In the genomic region with DNA sequence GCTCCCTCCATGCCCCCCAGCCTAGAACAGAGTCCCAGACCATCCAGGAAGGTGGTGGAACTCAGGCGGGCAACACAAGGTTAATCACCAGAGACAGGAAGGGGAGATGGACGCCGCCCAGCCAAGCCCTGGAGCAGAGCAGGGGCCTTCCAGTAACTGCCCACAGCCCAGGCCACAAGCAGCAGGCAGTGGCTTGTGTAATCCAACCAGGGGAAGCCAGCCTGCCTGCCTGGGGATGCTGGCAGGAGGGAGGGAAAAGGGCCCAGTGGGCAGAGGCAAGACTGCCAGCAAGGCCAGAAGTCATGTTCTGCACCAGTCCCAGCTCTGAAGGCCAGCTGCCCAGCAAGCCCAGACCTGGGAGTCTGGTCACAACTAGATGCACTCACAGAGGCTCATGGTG, we compare ENCODE assay signal across 10 mouse cellular contexts. TPM values are rescaled to one million over a fixed set of nuclear protein-coding genes. Genes with fewer than 3 reads are reported as not detected.
DNase-seq lines count a peak whose midpoint lies in the region; ATAC-seq and TF ChIP-seq lines count a peak whose summit lies in the region.
"Had no signal": no experiment of that assay in that cellular context is flagged by ENCODE, and none has a peak within 500 bp of the region (broad histone marks: within the 10 kb centered on the region; RNA-seq: fewer than 3 reads in every experiment).

No protein-coding gene starts in this region.

- no peaks in the 10 kb centered on the region for H3K27me3 ChIP-seq in kidney, embryonic 16.5 days (ENCODE audit: insufficient read depth, low read length)
- no peaks in the 10 kb centered on the region for H3K27me3 ChIP-seq in heart, postnatal 0 days (ENCODE audit: control insufficient read depth, insufficient read depth, low read length)
- no peaks in the 10 kb centered on the region for H3K27me3 ChIP-seq in forebrain, embryonic 15.5 days
- H3K27me3 ChIP-seq in forebrain, embryonic 16.5 days (replicated peaks; ENCODE audit: control insufficient read depth, insufficient read depth, low read length) = no peaks in the 10 kb centered on the region

- H3K36me3 ChIP-seq in kidney, embryonic 16.5 days (ENCODE audit: insufficient read depth, low read length) = peaks cover 20% of the 10 kb centered on the region
- peaks cover 14% of the 10 kb centered on the region for H3K36me3 ChIP-seq in heart, postnatal 0 days (replicated peaks; ENCODE audit: control insufficient read depth, insufficient read depth, low read length)
- H3K36me3 ChIP-seq in forebrain, embryonic 15.5 days = peaks cover 11% of the 10 kb centered on the region; the same call in 1 of the 2 replicates
- no peaks in the 10 kb centered on the region for H3K36me3 ChIP-seq in forebrain, embryonic 16.5 days (ENCODE audit: control insufficient read depth, insufficient read depth)

- TF ChIP-seq EP300 in heart, postnatal 0 days (IDR thresholded peaks at IDR 0.05; ENCODE audit: low read depth) = no peak

- no peak overlapping the region for H3K4me3 ChIP-seq in kidney, embryonic 16.5 days (ENCODE audit: low read length)
- H3K4me3 ChIP-seq in heart, postnatal 0 days (ENCODE audit: low read depth, low read length) = no peak overlapping the region
- H3K4me3 ChIP-seq in forebrain, embryonic 15.5 days = no peak overlapping the region
- H3K4me3 ChIP-seq in forebrain, embryonic 16.5 days (replicated peaks; ENCODE audit: low read length) = no peak overlapping the region

- no peak for TF ChIP-seq CTCF in heart, postnatal 0 days (IDR thresholded peaks at IDR 0.05; ENCODE audit: low read depth)

- peak overlapping the region; percentile 37; the same call in 1 of the 2 replicates for H3K9ac ChIP-seq in kidney, embryonic 16.5 days (replicated peaks; ENCODE audit: low read length)
- no peak overlapping the region for H3K9ac ChIP-seq in heart, postnatal 0 days (replicated peaks; ENCODE audit: low read depth, low read length)
- no peak overlapping the region for H3K9ac ChIP-seq in forebrain, embryonic 15.5 days (replicated peaks)
- H3K9ac ChIP-seq in forebrain, embryonic 16.5 days (replicated peaks; ENCODE audit: low read depth, low read length) = no peak overlapping the region

- no peaks in the 10 kb centered on the region for H3K9me3 ChIP-seq in kidney, embryonic 16.5 days (ENCODE audit: low read length)
- no peaks in the 10 kb centered on the region for H3K9me3 ChIP-seq in heart, postnatal 0 days (replicated peaks; ENCODE audit: control insufficient read depth, low read length)
- H3K9me3 ChIP-seq in forebrain, embryonic 15.5 days = no peaks in the 10 kb centered on the region
- no peaks in the 10 kb centered on the region for H3K9me3 ChIP-seq in forebrain, embryonic 16.5 days (ENCODE audit: control insufficient read depth, low read length)

- ATAC-seq in kidney, embryonic 16.5 days (ENCODE audit: low FRiP score, low TSS enrichment) = no peak
- no peak for ATAC-seq in heart, postnatal 0 days (ENCODE audit: insufficient read depth, low read depth)
- peak; percentile 91 for ATAC-seq in megakaryocyte, adult 5-6 weeks (ENCODE audit: poor library complexity, severe bottlenecking)
- ATAC-seq in forebrain, embryonic 15.5 days (replicated peaks) = no peak
- ATAC-seq in forebrain, embryonic 16.5 days = no peak

- 65% methylated on average over 3 of the region's 3 CpGs for WGBS in kidney, embryonic 16.5 days
- WGBS in heart, postnatal 0 days = 64% methylated on average over 3 of the region's 3 CpGs
- 73% methylated on average over 3 of the region's 3 CpGs for WGBS in forebrain, embryonic 15.5 days
- WGBS in forebrain, embryonic 16.5 days = 85% methylated on average over 3 of the region's 3 CpGs

- no peak overlapping the region for H3K4me2 ChIP-seq in kidney, embryonic 16.5 days (replicated peaks; ENCODE audit: low read depth, low read length)
- H3K4me2 ChIP-seq in heart, postnatal 0 days (ENCODE audit: low read depth, low read length) = no peak overlapping the region
- H3K4me2 ChIP-seq in forebrain, embryonic 15.5 days (replicated peaks) = no peak overlapping the region
- no peak overlapping the region for H3K4me2 ChIP-seq in forebrain, embryonic 16.5 days (ENCODE audit: low read length)
- H3K4me2 ChIP-seq: midbrain, embryonic 11.5 days had no signal

- no peak overlapping the region for H3K27ac ChIP-seq in kidney, embryonic 16.5 days (ENCODE audit: low read length)
- H3K27ac ChIP-seq in heart, postnatal 0 days (ENCODE audit: low read depth) = peak overlapping the region; percentile 51; the same call in 1 of the 2 replicates
- H3K27ac ChIP-seq in forebrain, embryonic 15.5 days (replicated peaks) = no peak overlapping the region
- no peak overlapping the region for H3K27ac ChIP-seq in forebrain, embryonic 16.5 days (ENCODE audit: low read length)

- peaks cover 17% of the 10 kb centered on the region for H3K4me1 ChIP-seq in kidney, embryonic 16.5 days (ENCODE audit: insufficient read depth, low read length)
- H3K4me1 ChIP-seq in heart, postnatal 0 days (ENCODE audit: control insufficient read depth, insufficient read depth) = peaks cover 17% of the 10 kb centered on the region
- peaks cover 10% of the 10 kb centered on the region for H3K4me1 ChIP-seq in forebrain, embryonic 15.5 days
- peaks cover 4% of the 10 kb centered on the region for H3K4me1 ChIP-seq in forebrain, embryonic 16.5 days (replicated peaks; ENCODE audit: control insufficient read depth, insufficient read depth, low read length)

- DNase-seq in kidney, postnatal 14 days = no peak
- DNase-seq in adrenal gland, postnatal 14 days = peak; percentile 83
- DNase-seq in heart, postnatal 0 days (ENCODE audit: low spot score) = no peak
- DNase-seq in right cerebral cortex, postnatal 14 days = no peak
- DNase-seq: spleen, adult 18-20 months had no signal

RNA-seq across cellular contexts. Expression of gene Sbno2, which starts 18.5 kb away (rescaled TPM):
- 16.1 and 17.6 TPM in 2 replicates for polyA plus RNA-seq in kidney, embryonic 16.5 days (2015; fragmentation: Nextera tagmentation; extraction: Ambion mirVana)
- total RNA-seq in adrenal gland, postnatal 14 days (2021) = 52.8 and 52.9 TPM in 2 replicates
- total RNA-seq in heart, postnatal 0 days (2014; rRNA removed; ENCODE audit: low replicate concordance) = 21.1 and 22.0 TPM in 2 replicates
- 5.9 and 6.3 TPM in 2 replicates for polyA plus RNA-seq in heart, postnatal 0 days (2015; fragmentation: Nextera tagmentation; extraction: Ambion mirVana)
- 32.4 and 33.0 TPM in 2 replicates for total RNA-seq in megakaryocyte, adult 5-6 weeks (2015)
- total RNA-seq in megakaryocyte, adult 5-6 weeks (2017) = 41.9 and 46.7 TPM in 2 replicates
- 13.4 TPM in 2 replicates for polyA plus RNA-seq in forebrain, embryonic 15.5 days (2015; fragmentation: Nextera tagmentation; extraction: Ambion mirVana)
- polyA plus RNA-seq in forebrain, embryonic 16.5 days (2015; fragmentation: Nextera tagmentation; extraction: Ambion mirVana) = 13.1 and 14.9 TPM in 2 replicates

RNA-seq across cellular contexts. Expression of gene Stk11, which starts 28.8 kb away (rescaled TPM):
- 18.2 and 20.2 TPM in 2 replicates for polyA plus RNA-seq in kidney, embryonic 16.5 days (2015; fragmentation: Nextera tagmentation; extraction: Ambion mirVana)
- total RNA-seq in adrenal gland, postnatal 14 days (2021) = 138 and 147 TPM in 2 replicates
- 40.3 and 57.4 TPM in 2 replicates for total RNA-seq in heart, postnatal 0 days (2014; rRNA removed; ENCODE audit: low replicate concordance)
- polyA plus RNA-seq in heart, postnatal 0 days (2015; fragmentation: Nextera tagmentation; extraction: Ambion mirVana) = 10.6 and 10.8 TPM in 2 replicates
- total RNA-seq in megakaryocyte, adult 5-6 weeks (2015) = 58.0 and 60.7 TPM in 2 replicates
- total RNA-seq in megakaryocyte, adult 5-6 weeks (2017) = 142 and 146 TPM in 2 replicates
- polyA plus RNA-seq in forebrain, embryonic 15.5 days (2015; fragmentation: Nextera tagmentation; extraction: Ambion mirVana) = 20.3 and 21.5 TPM in 2 replicates
- 18.0 and 19.7 TPM in 2 replicates for polyA plus RNA-seq in forebrain, embryonic 16.5 days (2015; fragmentation: Nextera tagmentation; extraction: Ambion mirVana)

RNA-seq across cellular contexts. Expression of gene Gpx4, which starts 39.9 kb away (rescaled TPM):
- polyA plus RNA-seq in kidney, embryonic 16.5 days (2015; fragmentation: Nextera tagmentation; extraction: Ambion mirVana) = 617 and 706 TPM in 2 replicates
- total RNA-seq in adrenal gland, postnatal 14 days (2021) = 1,329 and 1,354 TPM in 2 replicates
- total RNA-seq in heart, postnatal 0 days (2014; rRNA removed; ENCODE audit: low replicate concordance) = 490 and 500 TPM in 2 replicates
- 874 and 900 TPM in 2 replicates for polyA plus RNA-seq in heart, postnatal 0 days (2015; fragmentation: Nextera tagmentation; extraction: Ambion mirVana)
- 259 and 303 TPM in 2 replicates for total RNA-seq in megakaryocyte, adult 5-6 weeks (2015)
- total RNA-seq in megakaryocyte, adult 5-6 weeks (2017) = 375 and 378 TPM in 2 replicates
- 472 and 476 TPM in 2 replicates for polyA plus RNA-seq in forebrain, embryonic 15.5 days (2015; fragmentation: Nextera tagmentation; extraction: Ambion mirVana)
- 443 and 475 TPM in 2 replicates for polyA plus RNA-seq in forebrain, embryonic 16.5 days (2015; fragmentation: Nextera tagmentation; extraction: Ambion mirVana)

RNA-seq across cellular contexts. Expression of gene Polr2e, which starts 47.3 kb away (rescaled TPM):
- polyA plus RNA-seq in kidney, embryonic 16.5 days (2015; fragmentation: Nextera tagmentation; extraction: Ambion mirVana) = 242 and 248 TPM in 2 replicates
- total RNA-seq in adrenal gland, postnatal 14 days (2021) = 98.8 and 108 TPM in 2 replicates
- 70.6 and 106 TPM in 2 replicates for total RNA-seq in heart, postnatal 0 days (2014; rRNA removed; ENCODE audit: low replicate concordance)
- 120 and 123 TPM in 2 replicates for polyA plus RNA-seq in heart, postnatal 0 days (2015; fragmentation: Nextera tagmentation; extraction: Ambion mirVana)
- 70.2 and 70.7 TPM in 2 replicates for total RNA-seq in megakaryocyte, adult 5-6 weeks (2015)
- 58.4 and 69.2 TPM in 2 replicates for total RNA-seq in megakaryocyte, adult 5-6 weeks (2017)
- 179 and 186 TPM in 2 replicates for polyA plus RNA-seq in forebrain, embryonic 15.5 days (2015; fragmentation: Nextera tagmentation; extraction: Ambion mirVana)
- polyA plus RNA-seq in forebrain, embryonic 16.5 days (2015; fragmentation: Nextera tagmentation; extraction: Ambion mirVana) = 173 and 178 TPM in 2 replicates

RNA-seq across cellular contexts. Expression of gene Atp5d, which starts 51.6 kb away (rescaled TPM):
- polyA plus RNA-seq in kidney, embryonic 16.5 days (2015; fragmentation: Nextera tagmentation; extraction: Ambion mirVana) = 676 and 688 TPM in 2 replicates
- 920 and 980 TPM in 2 replicates for total RNA-seq in adrenal gland, postnatal 14 days (2021)
- 970 and 972 TPM in 2 replicates for total RNA-seq in heart, postnatal 0 days (2014; rRNA removed; ENCODE audit: low replicate concordance)
- polyA plus RNA-seq in heart, postnatal 0 days (2015; fragmentation: Nextera tagmentation; extraction: Ambion mirVana) = 1,858 and 1,876 TPM in 2 replicates
- total RNA-seq in megakaryocyte, adult 5-6 weeks (2015) = 161 and 162 TPM in 2 replicates
- 31.0 and 34.7 TPM in 2 replicates for total RNA-seq in megakaryocyte, adult 5-6 weeks (2017)
- 437 and 444 TPM in 2 replicates for polyA plus RNA-seq in forebrain, embryonic 15.5 days (2015; fragmentation: Nextera tagmentation; extraction: Ambion mirVana)
- 404 and 433 TPM in 2 replicates for polyA plus RNA-seq in forebrain, embryonic 16.5 days (2015; fragmentation: Nextera tagmentation; extraction: Ambion mirVana)
